Mouse (Mus musculus): Measurements from ENCODE around the gene Prrg2. TPM values are rescaled to one million over a fixed set of nuclear protein-coding genes. Genes with fewer than 3 reads are reported as not detected.
"Not testable (repeated sequence)": the region's sequence is repeated elsewhere in the genome, so short reads cannot be mapped to it uniquely, and the experiment has no call there.

The Prrg2 gene
- polyA plus RNA-seq, 1 experiment: 27.3 TPM

DNA sequence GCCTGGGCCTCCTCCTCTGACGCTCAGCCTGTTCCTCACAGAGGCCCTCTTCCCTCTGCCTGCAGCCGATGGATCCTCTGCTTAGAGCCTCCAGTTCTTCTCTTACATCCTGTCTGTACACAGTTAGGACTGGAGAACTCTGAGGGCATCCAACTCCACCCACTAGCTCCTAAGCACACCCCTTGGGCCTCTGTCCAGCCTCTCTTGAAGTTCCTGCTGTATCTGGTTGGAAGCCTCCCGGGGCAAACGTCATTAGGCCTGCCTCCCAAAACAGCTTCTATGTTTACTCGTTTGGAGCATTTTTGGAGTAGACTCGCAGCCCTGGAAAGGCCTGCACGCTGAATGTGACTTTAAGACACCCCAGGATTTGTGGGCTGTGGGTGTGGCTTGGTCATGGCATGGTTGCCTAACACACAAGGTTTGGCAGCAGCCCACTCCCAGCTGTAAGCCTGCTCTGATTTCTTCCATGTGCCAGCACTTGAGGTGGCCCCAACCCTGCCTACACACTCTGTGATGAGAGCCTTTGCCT, 41.2 kb upstream of the Prrg2 start, which contains the start of gene Fcgrt:
Gene Fcgrt (minus strand): TSS at position 200 of the 529 bp plus-strand sequence.
- peak within 1 kb of the TSS; percentile 84 for H3K27ac ChIP-seq (ENCODE audit: control insufficient read depth, insufficient read depth, low read depth, low read length)
- H3K27me3 ChIP-seq (ENCODE audit: control insufficient read depth, insufficient read depth, low read length): no peaks in the 10 kb centered on the region
- no peaks in the 10 kb centered on the region for H3K36me3 ChIP-seq (ENCODE audit: control insufficient read depth, insufficient read depth, low read length)
- no peaks in the 10 kb centered on the region for H3K4me1 ChIP-seq (ENCODE audit: control insufficient read depth, insufficient read depth, low read length)
- TF ChIP-seq CTCF (IDR thresholded peaks at IDR 0.05; ENCODE audit: control insufficient read depth, insufficient read depth, insufficient replicate concordance, low read depth, low read length) (no peak), POLR2A (IDR thresholded peaks at IDR 0.05; ENCODE audit: control insufficient read depth, low read depth, low read length) (0 out of 2 replicates have a peak, but pooled peaks have one; percentile 16)
- H3K4me3 ChIP-seq (ENCODE audit: control insufficient read depth, low read depth, low read length): peak within 1 kb of the TSS; percentile 70

DNA sequence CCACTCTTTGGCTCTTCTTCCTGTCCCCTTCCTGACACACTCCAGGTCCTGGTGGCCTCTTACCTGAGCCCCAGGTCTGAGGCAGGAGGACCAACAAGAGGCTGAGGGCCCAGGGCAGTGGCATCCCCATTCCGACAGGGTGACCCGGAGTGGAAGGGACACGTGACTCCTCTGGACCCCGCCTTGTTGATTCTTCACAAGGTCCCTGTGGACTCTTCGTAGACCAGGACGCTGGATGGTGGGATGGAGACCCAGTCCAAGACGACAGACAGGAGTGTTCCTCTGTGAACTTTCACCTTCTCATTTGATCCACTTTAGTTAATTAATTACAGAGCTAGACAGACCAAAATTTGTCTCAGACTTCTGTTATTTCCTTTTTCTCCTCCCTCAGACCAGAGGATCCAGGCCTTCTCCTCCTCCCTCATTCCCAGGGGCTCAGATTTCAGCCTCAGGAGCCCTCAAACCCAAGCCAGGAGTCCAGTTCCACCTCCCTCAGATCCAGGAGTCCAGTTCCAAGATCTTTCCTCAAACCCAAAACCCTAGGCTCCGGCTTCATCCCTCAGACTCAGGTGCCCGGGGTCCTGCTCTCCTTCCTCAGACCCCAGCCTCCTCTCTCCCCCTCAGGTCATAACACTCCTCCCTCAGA, 40.6 kb upstream of the Prrg2 start:
- no peaks in the 10 kb centered on the region for H3K4me1 ChIP-seq (ENCODE audit: control insufficient read depth, insufficient read depth, low read length)

GRCm38 (mm10) chr7:45102441-45102840, 40.0 kb upstream of the Prrg2 start:
- TF ChIP-seq CTCF (IDR thresholded peaks at IDR 0.05; ENCODE audit: control insufficient read depth, insufficient read depth, insufficient replicate concordance, low read depth, low read length): no peak
- TF ChIP-seq POLR2A (IDR thresholded peaks at IDR 0.05; ENCODE audit: control insufficient read depth, low read depth, low read length): no peak
- no peak overlapping the region for H3K27ac ChIP-seq (ENCODE audit: control insufficient read depth, insufficient read depth, low read depth, low read length)

More for the DNA sequence above, 40.6 kb upstream of the Prrg2 start:
- H3K36me3 ChIP-seq (ENCODE audit: control insufficient read depth, insufficient read depth, low read length): no peaks in the 10 kb centered on the region
- no peak for TF ChIP-seq CTCF (IDR thresholded peaks at IDR 0.05; ENCODE audit: control insufficient read depth, insufficient read depth, insufficient replicate concordance, low read depth, low read length)
- TF ChIP-seq POLR2A (IDR thresholded peaks at IDR 0.05; ENCODE audit: control insufficient read depth, low read depth, low read length): no peak
- H3K4me3 ChIP-seq (ENCODE audit: control insufficient read depth, low read depth, low read length): peak overlapping the region; percentile 70
- H3K27ac ChIP-seq (ENCODE audit: control insufficient read depth, insufficient read depth, low read depth, low read length): peak overlapping the region; percentile 84
- H3K27me3 ChIP-seq (ENCODE audit: control insufficient read depth, insufficient read depth, low read length): no peaks in the 10 kb centered on the region

GRCm38 (mm10) chr7:45100046-45100445, 37.6 kb upstream of the Prrg2 start:
- Histone ChIP-seq H3K27ac (ENCODE audit: control insufficient read depth, insufficient read depth, low read depth, low read length) (no peak overlapping the region), H3K36me3 (ENCODE audit: control insufficient read depth, insufficient read depth, low read length) (no peaks in the 10 kb centered on the region)
- TF ChIP-seq CTCF (IDR thresholded peaks at IDR 0.05; ENCODE audit: control insufficient read depth, insufficient read depth, insufficient replicate concordance, low read depth, low read length): no peak
- no peak for TF ChIP-seq POLR2A (IDR thresholded peaks at IDR 0.05; ENCODE audit: control insufficient read depth, low read depth, low read length)

More at GRCm38 (mm10) chr7:45102441-45102840, 40.0 kb upstream of the Prrg2 start:
- H3K36me3 ChIP-seq (ENCODE audit: control insufficient read depth, insufficient read depth, low read length): no peaks in the 10 kb centered on the region
- no peaks in the 10 kb centered on the region for H3K27me3 ChIP-seq (ENCODE audit: control insufficient read depth, insufficient read depth, low read length)
- H3K4me1 ChIP-seq (ENCODE audit: control insufficient read depth, insufficient read depth, low read length): no peaks in the 10 kb centered on the region
- no peak overlapping the region for H3K4me3 ChIP-seq (ENCODE audit: control insufficient read depth, low read depth, low read length)

GRCm38 (mm10) chr7:45098541-45099240, 36.2 kb upstream of the Prrg2 start:
- H3K36me3 ChIP-seq (ENCODE audit: control insufficient read depth, insufficient read depth, low read length): no peaks in the 10 kb centered on the region
- no peak for TF ChIP-seq POLR2A (IDR thresholded peaks at IDR 0.05; ENCODE audit: control insufficient read depth, low read depth, low read length)
- peak; percentile 48; the same call in 1 of the 2 replicates for TF ChIP-seq CTCF (IDR thresholded peaks at IDR 0.05; ENCODE audit: control insufficient read depth, insufficient read depth, insufficient replicate concordance, low read depth, low read length)
- no peaks in the 10 kb centered on the region for H3K27me3 ChIP-seq (ENCODE audit: control insufficient read depth, insufficient read depth, low read length)
- no peak overlapping the region for H3K27ac ChIP-seq (ENCODE audit: control insufficient read depth, insufficient read depth, low read depth, low read length)
- H3K4me3 ChIP-seq (ENCODE audit: control insufficient read depth, low read depth, low read length): no peak overlapping the region
- no peaks in the 10 kb centered on the region for H3K4me1 ChIP-seq (ENCODE audit: control insufficient read depth, insufficient read depth, low read length)

More at GRCm38 (mm10) chr7:45100046-45100445, 37.6 kb upstream of the Prrg2 start:
- H3K4me3 ChIP-seq (ENCODE audit: control insufficient read depth, low read depth, low read length): no peak overlapping the region
- no peaks in the 10 kb centered on the region for H3K4me1 ChIP-seq (ENCODE audit: control insufficient read depth, insufficient read depth, low read length)
- H3K27me3 ChIP-seq (ENCODE audit: control insufficient read depth, insufficient read depth, low read length): no peaks in the 10 kb centered on the region

GRCm38 (mm10) chr7:45097479-45097878, 35.0 kb upstream of the Prrg2 start:
- Histone ChIP-seq H3K27ac (ENCODE audit: control insufficient read depth, insufficient read depth, low read depth, low read length) (no peak overlapping the region), H3K27me3 (ENCODE audit: control insufficient read depth, insufficient read depth, low read length) (no peaks in the 10 kb centered on the region), H3K4me3 (ENCODE audit: control insufficient read depth, low read depth, low read length) (no peak overlapping the region), H3K4me1 (ENCODE audit: control insufficient read depth, insufficient read depth, low read length) (peaks cover 4% of the 10 kb centered on the region), H3K36me3 (ENCODE audit: control insufficient read depth, insufficient read depth, low read length) (no peaks in the 10 kb centered on the region)
- TF ChIP-seq POLR2A (IDR thresholded peaks at IDR 0.05; ENCODE audit: control insufficient read depth, low read depth, low read length): no peak
- TF ChIP-seq CTCF (IDR thresholded peaks at IDR 0.05; ENCODE audit: control insufficient read depth, insufficient read depth, insufficient replicate concordance, low read depth, low read length): no peak

DNA sequence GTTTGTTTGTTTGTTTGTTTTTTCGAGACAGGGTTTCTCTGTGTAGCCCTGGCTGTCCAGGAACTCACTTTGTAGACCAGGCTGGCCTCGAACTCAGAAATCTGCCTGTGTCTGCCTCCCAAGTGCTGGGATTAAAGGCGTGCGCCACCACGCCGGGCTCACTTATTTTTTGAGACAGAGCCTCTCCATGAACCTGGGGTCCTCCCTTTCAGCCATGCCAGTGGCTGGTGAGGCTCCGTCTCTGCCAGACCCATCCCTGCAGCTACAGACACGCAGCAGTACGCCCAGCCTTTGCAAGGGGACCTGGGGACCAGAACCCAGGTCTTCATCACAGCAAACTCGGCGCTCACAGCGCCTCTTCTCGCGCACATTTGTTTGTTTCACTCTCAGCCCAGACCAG, 33.5 kb upstream of the Prrg2 start:
- not testable (repeated sequence) for H3K4me3 ChIP-seq (ENCODE audit: control insufficient read depth, low read depth, low read length); H3K27ac ChIP-seq (ENCODE audit: control insufficient read depth, insufficient read depth, low read depth, low read length); H3K36me3 ChIP-seq (ENCODE audit: control insufficient read depth, insufficient read depth, low read length); H3K27me3 ChIP-seq (ENCODE audit: control insufficient read depth, insufficient read depth, low read length)
- peaks cover 15% of the 10 kb centered on the region for H3K4me1 ChIP-seq (ENCODE audit: control insufficient read depth, insufficient read depth, low read length)

All from testis, adult 2 months (tissue).